Mouse (Mus musculus): ENCODE data around the gene Ulk4. TPM values are rescaled to one million over a fixed set of nuclear protein-coding genes. Genes with fewer than 3 reads are reported as not detected.

The Ulk4 gene
- polyA plus RNA-seq, 1 experiment from 2014 or later, result 101 TPM

DNA sequence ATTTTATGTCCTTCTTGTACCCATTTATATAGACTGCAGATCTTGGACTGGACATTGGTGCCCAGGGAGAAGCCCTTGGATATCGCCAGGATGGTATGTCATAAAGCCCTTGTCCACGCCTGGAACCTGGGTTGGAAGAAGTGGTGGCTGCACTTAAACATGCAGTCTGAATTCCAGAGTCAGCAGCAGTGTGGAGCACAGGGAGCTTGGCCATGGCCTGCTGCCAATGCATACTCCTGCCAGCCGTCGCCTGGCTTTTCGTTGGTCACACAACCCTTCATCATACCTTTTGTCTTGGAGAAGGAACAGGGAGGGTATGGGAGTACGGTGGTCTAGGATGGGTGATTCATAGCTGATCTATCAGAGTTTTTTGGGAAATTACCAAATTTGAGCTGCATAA is 318.4 kb downstream of the Ulk4 start:
- Histone ChIP-seq H3K4me2 (no peak overlapping the region), H3K4me3 (ENCODE audit: low read depth, low read length) (no peak overlapping the region), H3K27me3 (ENCODE audit: control insufficient read depth, insufficient read depth, low read length) (no peaks in the 10 kb centered on the region), H3K9ac (ENCODE audit: low read depth, low read length) (no peak overlapping the region), H3K4me1 (ENCODE audit: control insufficient read depth, insufficient read depth, low read length) (peaks cover 24% of the 10 kb centered on the region), H3K36me3 (ENCODE audit: control insufficient read depth, insufficient read depth, low read length) (peaks cover 72% of the 10 kb centered on the region), H3K9me3 (replicated peaks; ENCODE audit: control insufficient read depth, low read length) (no peaks in the 10 kb centered on the region), H3K27ac (ENCODE audit: low read depth, low read length) (no peak overlapping the region)
- ATAC-seq (replicated peaks; ENCODE audit: insufficient number of reproducible peaks, low FRiP score, low TSS enrichment), result no peak
- 89% methylated on average over 6 of the region's 6 CpGs for WGBS (ENCODE audit: insufficient replicate concordance)

DNA sequence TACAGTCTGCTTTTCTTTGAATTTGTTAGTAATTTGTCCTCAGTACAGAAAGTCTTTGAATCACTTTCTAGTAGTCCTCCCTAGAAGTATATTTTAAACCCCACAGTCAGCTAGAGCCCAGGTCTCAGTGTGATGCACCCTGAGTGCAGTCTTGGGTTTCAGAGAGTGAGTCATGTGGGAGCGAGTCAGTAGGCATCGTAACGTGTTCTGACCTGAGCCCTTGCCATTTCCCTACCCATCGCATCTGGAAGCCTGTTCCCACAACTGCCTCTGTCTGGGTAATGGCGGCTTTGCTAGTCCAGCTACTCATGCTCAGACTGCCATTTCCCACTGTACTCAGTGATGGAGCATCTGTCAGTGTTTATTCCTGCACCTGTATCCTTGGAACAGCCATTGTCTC is 318.9 kb downstream of the Ulk4 start:
- Histone ChIP-seq H3K4me1 (ENCODE audit: control insufficient read depth, insufficient read depth, low read length) (peaks cover 24% of the 10 kb centered on the region), H3K4me3 (ENCODE audit: low read depth, low read length) (no peak overlapping the region), H3K36me3 (ENCODE audit: control insufficient read depth, insufficient read depth, low read length) (peaks cover 76% of the 10 kb centered on the region), H3K9me3 (replicated peaks; ENCODE audit: control insufficient read depth, low read length) (no peaks in the 10 kb centered on the region), H3K9ac (ENCODE audit: low read depth, low read length) (no peak overlapping the region), H3K27me3 (ENCODE audit: control insufficient read depth, insufficient read depth, low read length) (no peaks in the 10 kb centered on the region), H3K4me2 (no peak overlapping the region), H3K27ac (ENCODE audit: low read depth, low read length) (no peak overlapping the region)
- WGBS (ENCODE audit: insufficient replicate concordance), result 89% methylated on average over 5 of the region's 5 CpGs
- no peak for ATAC-seq (replicated peaks; ENCODE audit: insufficient number of reproducible peaks, low FRiP score, low TSS enrichment)

DNA sequence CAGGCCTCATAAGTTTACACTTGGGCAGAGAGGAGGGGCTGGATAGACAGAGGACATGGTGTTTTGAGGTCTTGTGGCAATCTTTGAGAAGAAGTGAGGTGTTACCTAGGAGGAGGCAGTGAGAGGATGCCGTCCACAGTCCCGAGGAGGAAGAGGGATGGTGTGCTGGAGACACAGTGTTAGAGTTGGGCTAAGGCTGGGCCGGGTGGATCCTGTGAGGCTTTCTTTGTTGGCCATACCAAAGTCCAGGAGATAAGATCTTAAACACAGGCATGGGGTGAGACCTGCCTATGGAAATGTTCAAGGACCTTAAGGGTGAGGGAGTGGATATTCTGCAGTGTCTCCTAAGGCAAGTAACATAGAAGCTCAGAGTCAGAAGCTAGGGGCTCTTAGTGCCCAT is 325.1 kb downstream of the Ulk4 start:
- WGBS (ENCODE audit: insufficient replicate concordance), result 80% methylated on average over 3 of the region's 3 CpGs
- Histone ChIP-seq H3K4me1 (ENCODE audit: control insufficient read depth, insufficient read depth, low read length) (peaks cover 5% of the 10 kb centered on the region; the same call in 1 of the 2 replicates), H3K27ac (ENCODE audit: low read depth, low read length) (no peak overlapping the region), H3K9ac (ENCODE audit: low read depth, low read length) (no peak overlapping the region), H3K4me2 (no peak overlapping the region), H3K9me3 (replicated peaks; ENCODE audit: control insufficient read depth, low read length) (no peaks in the 10 kb centered on the region), H3K4me3 (ENCODE audit: low read depth, low read length) (no peak overlapping the region), H3K36me3 (ENCODE audit: control insufficient read depth, insufficient read depth, low read length) (peaks cover 64% of the 10 kb centered on the region), H3K27me3 (ENCODE audit: control insufficient read depth, insufficient read depth, low read length) (no peaks in the 10 kb centered on the region)
- no peak for ATAC-seq (replicated peaks; ENCODE audit: insufficient number of reproducible peaks, low FRiP score, low TSS enrichment)

DNA sequence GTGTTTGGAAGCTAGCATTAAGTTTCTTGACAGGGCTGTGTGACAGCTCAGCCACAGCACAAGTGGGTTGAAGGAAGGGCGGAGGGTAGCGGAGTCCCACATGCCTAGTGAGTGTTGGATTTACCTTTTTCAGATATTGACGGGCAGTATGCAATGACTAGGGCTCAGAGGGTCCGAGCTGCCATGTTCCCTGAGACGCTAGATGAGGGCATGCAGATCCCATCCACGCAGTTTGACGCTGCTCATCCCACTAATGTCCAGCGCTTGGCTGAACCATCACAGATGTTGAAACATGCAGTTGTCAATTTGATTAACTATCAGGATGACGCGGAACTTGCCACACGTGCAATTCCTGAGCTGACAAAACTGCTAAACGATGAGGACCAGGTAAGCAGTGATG is 326.2 kb downstream of the Ulk4 start:
- H3K27ac ChIP-seq (ENCODE audit: low read depth, low read length), result no peak overlapping the region
- H3K4me1 ChIP-seq (ENCODE audit: control insufficient read depth, insufficient read depth, low read length), result peaks cover 5% of the 10 kb centered on the region; the same call in 1 of the 2 replicates
- no peak overlapping the region for H3K4me3 ChIP-seq (ENCODE audit: low read depth, low read length)
- no peak overlapping the region for H3K4me2 ChIP-seq
- H3K9me3 ChIP-seq (replicated peaks; ENCODE audit: control insufficient read depth, low read length), result no peaks in the 10 kb centered on the region
- no peak overlapping the region for H3K9ac ChIP-seq (ENCODE audit: low read depth, low read length)
- no peak for ATAC-seq (replicated peaks; ENCODE audit: insufficient number of reproducible peaks, low FRiP score, low TSS enrichment)
- WGBS (ENCODE audit: insufficient replicate concordance), result 91% methylated on average over 12 of the region's 12 CpGs
- H3K27me3 ChIP-seq (ENCODE audit: control insufficient read depth, insufficient read depth, low read length), result no peaks in the 10 kb centered on the region
- H3K36me3 ChIP-seq (ENCODE audit: control insufficient read depth, insufficient read depth, low read length), result peaks cover 54% of the 10 kb centered on the region

DNA sequence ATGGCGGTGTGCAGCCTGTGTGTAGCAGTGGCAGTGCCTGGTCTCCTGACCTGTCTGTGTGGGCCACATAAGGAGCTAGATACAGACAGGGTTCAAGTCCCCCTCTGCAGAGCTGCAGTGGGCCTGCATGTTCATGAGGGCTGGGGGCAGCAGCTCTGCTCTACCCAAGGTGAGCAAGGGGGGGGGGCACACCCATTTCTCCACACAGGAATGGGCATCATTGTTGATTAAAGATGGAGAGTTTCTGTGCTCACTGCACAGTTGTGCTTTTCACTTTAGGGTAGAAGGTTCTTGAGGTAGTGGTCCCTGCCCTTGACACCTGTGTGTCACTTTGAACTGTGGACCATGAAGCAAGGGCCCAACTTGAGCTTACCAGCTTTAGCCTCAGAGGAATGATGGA is 328.2 kb downstream of the Ulk4 start:
- Histone ChIP-seq H3K27me3 (ENCODE audit: control insufficient read depth, insufficient read depth, low read length) (no peaks in the 10 kb centered on the region), H3K36me3 (ENCODE audit: control insufficient read depth, insufficient read depth, low read length) (peaks cover 35% of the 10 kb centered on the region), H3K9ac (ENCODE audit: low read depth, low read length) (no peak overlapping the region), H3K4me3 (ENCODE audit: low read depth, low read length) (no peak overlapping the region), H3K4me2 (no peak overlapping the region), H3K27ac (ENCODE audit: low read depth, low read length) (no peak overlapping the region), H3K9me3 (replicated peaks; ENCODE audit: control insufficient read depth, low read length) (no peaks in the 10 kb centered on the region), H3K4me1 (ENCODE audit: control insufficient read depth, insufficient read depth, low read length) (peaks cover 13% of the 10 kb centered on the region; the same call in 1 of the 2 replicates)
- WGBS (ENCODE audit: insufficient replicate concordance), result 90% methylated on average over 1 of the region's 1 CpGs
- no peak for ATAC-seq (replicated peaks; ENCODE audit: insufficient number of reproducible peaks, low FRiP score, low TSS enrichment)

DNA sequence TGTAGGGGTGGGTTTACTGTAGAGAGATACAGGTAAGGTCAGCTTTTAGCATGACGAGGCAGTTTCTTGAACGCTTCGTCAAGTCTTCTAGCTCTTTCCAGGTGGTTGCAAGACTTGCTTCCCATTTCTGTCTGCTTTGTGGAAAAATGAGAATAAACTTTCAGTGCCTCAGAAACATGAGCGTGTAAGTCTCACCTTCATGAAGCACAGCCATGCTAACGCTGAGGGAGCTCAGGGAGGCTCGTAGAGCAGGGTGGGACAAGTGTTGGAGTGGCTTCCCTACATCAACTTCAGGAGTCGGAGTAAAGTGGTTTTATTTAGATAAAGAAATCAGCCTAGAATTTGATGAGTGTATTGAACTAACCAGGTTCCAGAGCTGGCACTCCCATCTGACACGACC is 330.9 kb downstream of the Ulk4 start:
- Histone ChIP-seq H3K36me3 (ENCODE audit: control insufficient read depth, insufficient read depth, low read length) (peaks cover 11% of the 10 kb centered on the region), H3K4me2 (no peak overlapping the region), H3K4me3 (ENCODE audit: low read depth, low read length) (no peak overlapping the region), H3K9me3 (replicated peaks; ENCODE audit: control insufficient read depth, low read length) (no peaks in the 10 kb centered on the region), H3K4me1 (ENCODE audit: control insufficient read depth, insufficient read depth, low read length) (peaks cover 19% of the 10 kb centered on the region), H3K27me3 (ENCODE audit: control insufficient read depth, insufficient read depth, low read length) (no peaks in the 10 kb centered on the region), H3K9ac (ENCODE audit: low read depth, low read length) (no peak overlapping the region), H3K27ac (ENCODE audit: low read depth, low read length) (no peak overlapping the region)
- no peak for ATAC-seq (replicated peaks; ENCODE audit: insufficient number of reproducible peaks, low FRiP score, low TSS enrichment)
- WGBS (ENCODE audit: insufficient replicate concordance), result 82% methylated on average over 8 of the region's 8 CpGs

DNA sequence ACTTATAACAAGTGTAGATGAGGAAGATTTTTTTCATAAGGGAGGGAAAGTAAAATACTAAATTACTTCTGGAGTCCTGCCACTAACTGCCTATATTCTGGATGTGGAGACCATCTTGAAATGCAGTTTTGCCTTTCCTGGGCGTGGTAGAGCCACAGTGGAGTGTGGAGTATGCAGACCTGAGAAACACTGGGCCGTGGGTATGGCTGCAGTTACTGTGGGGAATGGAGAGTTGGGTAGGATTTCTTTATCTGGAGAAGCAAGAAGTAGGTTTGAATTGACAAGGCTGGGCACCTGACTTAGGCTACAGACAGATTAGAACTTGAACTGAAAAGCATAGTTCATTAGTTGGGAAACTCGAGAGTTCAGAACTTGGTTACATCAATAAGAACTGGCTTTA is 332.8 kb downstream of the Ulk4 start:
- no peak for ATAC-seq (replicated peaks; ENCODE audit: insufficient number of reproducible peaks, low FRiP score, low TSS enrichment)
- no peaks in the 10 kb centered on the region for H3K27me3 ChIP-seq (ENCODE audit: control insufficient read depth, insufficient read depth, low read length)
- no peak overlapping the region for H3K9ac ChIP-seq (ENCODE audit: low read depth, low read length)
- H3K4me2 ChIP-seq, result no peak overlapping the region
- H3K36me3 ChIP-seq (ENCODE audit: control insufficient read depth, insufficient read depth, low read length), result no peaks in the 10 kb centered on the region
- peaks cover 28% of the 10 kb centered on the region for H3K4me1 ChIP-seq (ENCODE audit: control insufficient read depth, insufficient read depth, low read length)
- no peaks in the 10 kb centered on the region for H3K9me3 ChIP-seq (replicated peaks; ENCODE audit: control insufficient read depth, low read length)
- no peak overlapping the region for H3K4me3 ChIP-seq (ENCODE audit: low read depth, low read length)
- 68% methylated on average over 3 of the region's 3 CpGs for WGBS (ENCODE audit: insufficient replicate concordance)
- no peak overlapping the region for H3K27ac ChIP-seq (ENCODE audit: low read depth, low read length)

DNA sequence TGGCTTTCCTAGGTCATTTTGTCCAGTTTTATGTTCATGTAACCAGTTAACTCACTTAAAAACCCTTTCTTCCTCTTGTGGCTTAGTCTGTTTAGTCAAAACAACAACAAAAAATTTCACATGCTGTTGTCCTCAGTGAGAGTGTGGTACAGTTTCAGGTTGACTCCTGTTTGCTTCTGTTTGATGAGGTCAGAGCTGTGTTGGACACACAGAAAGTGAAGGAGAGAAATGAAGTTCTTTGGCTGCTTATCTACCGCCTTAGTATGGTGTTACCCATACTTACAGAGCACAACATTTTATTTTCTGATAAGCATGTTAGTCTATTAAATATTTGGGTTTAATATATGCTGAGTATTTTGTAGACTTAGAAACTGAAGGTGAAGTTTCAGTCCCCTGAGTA is 333.2 kb downstream of the Ulk4 start:
- Histone ChIP-seq H3K36me3 (ENCODE audit: control insufficient read depth, insufficient read depth, low read length) (no peaks in the 10 kb centered on the region), H3K27me3 (ENCODE audit: control insufficient read depth, insufficient read depth, low read length) (no peaks in the 10 kb centered on the region), H3K27ac (ENCODE audit: low read depth, low read length) (no peak overlapping the region), H3K9ac (ENCODE audit: low read depth, low read length) (no peak overlapping the region), H3K9me3 (replicated peaks; ENCODE audit: control insufficient read depth, low read length) (no peaks in the 10 kb centered on the region), H3K4me1 (ENCODE audit: control insufficient read depth, insufficient read depth, low read length) (peaks cover 28% of the 10 kb centered on the region), H3K4me3 (ENCODE audit: low read depth, low read length) (no peak overlapping the region), H3K4me2 (no peak overlapping the region)
- WGBS (ENCODE audit: insufficient replicate concordance), result 75% methylated on average over 1 of the region's 1 CpGs
- ATAC-seq (replicated peaks; ENCODE audit: insufficient number of reproducible peaks, low FRiP score, low TSS enrichment), result no peak

DNA sequence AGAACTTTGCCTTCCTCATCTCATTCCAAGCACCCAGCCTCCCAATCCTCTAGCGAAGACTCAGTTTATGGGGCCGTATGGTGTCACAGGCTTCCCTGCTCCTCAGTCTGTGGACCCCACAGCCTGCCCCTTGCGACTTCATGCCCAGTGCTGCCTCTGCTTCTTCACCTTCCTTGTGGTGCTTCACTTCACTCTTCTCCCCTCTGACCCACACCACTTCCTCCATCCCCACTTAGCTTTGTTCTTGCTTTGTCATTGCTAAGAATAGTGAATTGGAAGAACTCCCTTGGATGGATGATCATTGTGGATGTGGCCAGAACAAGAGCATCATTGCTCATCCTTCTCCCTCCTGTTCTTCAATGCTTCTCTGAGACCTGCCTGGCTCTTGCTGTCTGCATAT is 336.1 kb downstream of the Ulk4 start:
- Histone ChIP-seq H3K4me2 (no peak overlapping the region), H3K4me1 (ENCODE audit: control insufficient read depth, insufficient read depth, low read length) (peaks cover 53% of the 10 kb centered on the region), H3K27me3 (ENCODE audit: control insufficient read depth, insufficient read depth, low read length) (no peaks in the 10 kb centered on the region), H3K4me3 (ENCODE audit: low read depth, low read length) (no peak overlapping the region), H3K27ac (ENCODE audit: low read depth, low read length) (no peak overlapping the region), H3K9ac (ENCODE audit: low read depth, low read length) (no peak overlapping the region), H3K9me3 (replicated peaks; ENCODE audit: control insufficient read depth, low read length) (no peaks in the 10 kb centered on the region), H3K36me3 (ENCODE audit: control insufficient read depth, insufficient read depth, low read length) (no peaks in the 10 kb centered on the region)
- no peak for ATAC-seq (replicated peaks; ENCODE audit: insufficient number of reproducible peaks, low FRiP score, low TSS enrichment)
- WGBS (ENCODE audit: insufficient replicate concordance), result 90% methylated on average over 3 of the region's 3 CpGs

All from heart, embryonic 11.5 days (tissue).